Mouse (Mus musculus) liver, embryonic 11.5 days (tissue): ENCODE data around the gene Plekhg1. TPM values are rescaled to one million over a fixed set of nuclear protein-coding genes. Genes with fewer than 3 reads are reported as not detected.

Experiments used
- ATAC-seq: fragments of 200-750 bp; cut with Nextera tagmentation; replicated peaks from 2 replicates; pipeline ENCODE4 v1.8.0; 2017; ENCODE audit warnings: moderate number of reproducible peaks, mild to moderate bottlenecking, moderate TSS enrichment, moderate library complexity; ENCODE audit not compliant: low FRiP score
- DNase-seq: peaks from one replicate; pipeline ENCODE4 v3.0.0-alpha.2; 2017; ENCODE audit warnings: low spot score
- H3K27ac ChIP-seq: fragments of 300-500 bp; sonication (generic); 2 replicates; pipeline ENCODE4 v1.5.1; 2014; ENCODE audit warnings: mild to moderate bottlenecking, low read depth, low read length, control low read depth
- H3K27me3 ChIP-seq: fragments of 300-500 bp; sonication (generic); replicated peaks from 2 replicates; pipeline ENCODE4 v1.6.1; 2014; ENCODE audit warnings: low read length, mixed read lengths; ENCODE audit not compliant: control insufficient read depth, insufficient read depth
- H3K36me3 ChIP-seq: fragments of 300-500 bp; sonication (generic); 2 replicates; pipeline ENCODE4 v1.6.1; 2014; ENCODE audit warnings: mild to moderate bottlenecking, low read length, moderate library complexity, mixed read lengths; ENCODE audit not compliant: control insufficient read depth, insufficient read depth
- H3K4me1 ChIP-seq: fragments of 300-500 bp; sonication (generic); replicated peaks from 2 replicates; pipeline ENCODE4 v1.6.1; 2014; ENCODE audit warnings: low read length, mixed read lengths; ENCODE audit not compliant: control insufficient read depth, insufficient read depth
- H3K4me2 ChIP-seq: fragments of 300-500 bp; sonication (generic); 2 replicates; pipeline ENCODE4 v1.6.1; 2014; ENCODE audit warnings: mild to moderate bottlenecking, control low read depth, moderate library complexity
- H3K4me3 ChIP-seq: fragments of 300-500 bp; sonication (generic); 2 replicates; pipeline ENCODE4 v1.5.1; 2014; ENCODE audit warnings: low read depth, low read length, control low read depth
- H3K9ac ChIP-seq: fragments of 300-500 bp; sonication (generic); 2 replicates; pipeline ENCODE4 v1.6.1; 2014; ENCODE audit warnings: low read depth, low read length, control low read depth
- H3K9me3 ChIP-seq: fragments of 300-500 bp; sonication (generic); 2 replicates; pipeline ENCODE4 v1.6.1; 2016; ENCODE audit warnings: low read length, inconsistent platforms, mixed read lengths; ENCODE audit not compliant: control insufficient read depth
- WGBS: fragments of 180-500 bp; shearing (Covaris S2); extraction: QIAGEN DNeasy Blood & Tissue Kit; methylation state at CpG from one replicate; pipeline ENCODE4 v1.1.7; 2014; 5-methylcytosine and 5-hydroxymethylcytosine counted together
- polyA plus RNA-seq: library from polyadenylated mRNA; unstranded; fragments of >200 nt; fragmentation: Nextera tagmentation; extraction: Ambion mirVana; gene quantifications from 2 replicates; pipeline ENCODE4 v1.2.1, GENCODE M21; 2014

Gene Plekhg1
- polyA plus RNA-seq, 1 experiment from 2014 or later: 4.9 TPM

DNA sequence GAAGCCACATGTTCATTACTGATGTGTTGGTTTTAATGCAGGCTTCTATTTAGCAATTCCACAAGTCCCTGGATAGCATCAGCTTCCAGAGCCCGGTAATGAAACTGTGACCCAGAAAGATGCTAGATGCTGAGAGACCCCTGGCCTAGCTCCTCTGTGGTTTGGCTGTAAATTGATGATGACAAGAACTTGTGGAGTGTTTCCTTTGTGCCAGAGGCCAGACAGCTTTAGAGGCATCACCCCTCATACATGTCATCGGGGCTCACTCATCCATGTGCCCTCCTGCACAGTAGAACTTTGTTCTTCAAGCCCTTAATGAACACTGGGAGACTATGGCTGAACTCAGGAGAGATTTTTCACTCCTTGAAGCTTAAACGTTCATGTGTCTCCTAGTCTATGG, 165.6 kb downstream of the Plekhg1 start:
- Histone ChIP-seq H3K9ac (no peak overlapping the region), H3K9me3 (no peaks in the 10 kb centered on the region), H3K27ac (no peak overlapping the region), H3K4me3 (no peak overlapping the region), H3K4me1 (no peaks in the 10 kb centered on the region), H3K36me3 (no peaks in the 10 kb centered on the region), H3K4me2 (no peak overlapping the region), H3K27me3 (no peaks in the 10 kb centered on the region)
- 88% methylated on average over 3 of the region's 3 CpGs for WGBS
- ATAC-seq (no peak), DNase-seq (no peak)

- peak; percentile 51; the same call in 1 of the 2 replicates for ATAC-seq
Observed at GRCm38 (mm10) chr10:3914104-3914503, 173.9 kb downstream of the Plekhg1 start.

GRCm38 (mm10) chr10:3920368-3921152, 180.4 kb downstream of the Plekhg1 start:
- H3K4me2 ChIP-seq: no peak overlapping the region
- ATAC-seq (no peak), DNase-seq (no peak)
- no peak overlapping the region for H3K27ac ChIP-seq
- WGBS: 77% methylated on average over 20 of the region's 20 CpGs
- no peaks in the 10 kb centered on the region for H3K4me1 ChIP-seq
- H3K4me3 ChIP-seq: no peak overlapping the region
- H3K27me3 ChIP-seq: no peaks in the 10 kb centered on the region
- H3K36me3 ChIP-seq: no peaks in the 10 kb centered on the region
- H3K9me3 ChIP-seq: no peaks in the 10 kb centered on the region
- no peak overlapping the region for H3K9ac ChIP-seq

More at GRCm38 (mm10) chr10:3914104-3914503, 173.9 kb downstream of the Plekhg1 start:
- no peak overlapping the region for H3K4me3 ChIP-seq
- H3K36me3 ChIP-seq: no peaks in the 10 kb centered on the region
- no peak overlapping the region for H3K4me2 ChIP-seq
- no peak overlapping the region for H3K9ac ChIP-seq
- 54% methylated on average over 5 of the region's 5 CpGs for WGBS
- no peak for DNase-seq
- no peaks in the 10 kb centered on the region for H3K9me3 ChIP-seq
- H3K27ac ChIP-seq: no peak overlapping the region
- H3K4me1 ChIP-seq: no peaks in the 10 kb centered on the region
- H3K27me3 ChIP-seq: no peaks in the 10 kb centered on the region

DNA sequence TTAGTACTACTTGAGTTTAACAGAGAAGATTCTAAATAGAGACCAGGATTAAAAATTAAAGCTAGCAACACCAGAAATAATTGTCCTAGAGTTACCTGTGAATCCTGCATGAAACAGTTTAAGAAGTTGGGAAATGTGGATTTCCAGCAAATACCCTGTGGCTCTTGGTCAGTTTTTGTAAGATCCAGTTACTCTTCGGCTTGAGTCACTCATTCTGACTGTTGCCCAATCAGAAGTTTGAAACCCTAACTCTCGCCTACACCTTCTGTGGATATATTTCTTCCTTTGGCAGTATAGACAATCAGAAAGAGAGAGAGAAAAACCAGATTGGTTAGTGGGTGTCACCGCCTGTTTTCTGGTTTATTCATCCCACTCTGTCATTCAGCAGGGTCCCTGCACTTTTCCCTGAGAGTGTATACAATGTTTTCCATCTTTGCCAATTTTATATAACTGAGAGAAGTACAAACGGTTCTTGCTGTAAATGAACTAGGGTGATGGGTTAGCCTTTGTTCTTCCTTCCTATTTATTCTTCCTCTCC, 187.9 kb downstream of the Plekhg1 start:
- no peaks in the 10 kb centered on the region for H3K27me3 ChIP-seq
- H3K4me1 ChIP-seq: no peaks in the 10 kb centered on the region
- no peaks in the 10 kb centered on the region for H3K36me3 ChIP-seq
- no peak for ATAC-seq
- H3K9ac ChIP-seq: no peak overlapping the region
- no peak for DNase-seq
- H3K4me2 ChIP-seq: no peak overlapping the region
- H3K9me3 ChIP-seq: no peaks in the 10 kb centered on the region
- WGBS: 78% methylated on average over 4 of the region's 4 CpGs
- no peak overlapping the region for H3K27ac ChIP-seq
- H3K4me3 ChIP-seq: no peak overlapping the region

DNA sequence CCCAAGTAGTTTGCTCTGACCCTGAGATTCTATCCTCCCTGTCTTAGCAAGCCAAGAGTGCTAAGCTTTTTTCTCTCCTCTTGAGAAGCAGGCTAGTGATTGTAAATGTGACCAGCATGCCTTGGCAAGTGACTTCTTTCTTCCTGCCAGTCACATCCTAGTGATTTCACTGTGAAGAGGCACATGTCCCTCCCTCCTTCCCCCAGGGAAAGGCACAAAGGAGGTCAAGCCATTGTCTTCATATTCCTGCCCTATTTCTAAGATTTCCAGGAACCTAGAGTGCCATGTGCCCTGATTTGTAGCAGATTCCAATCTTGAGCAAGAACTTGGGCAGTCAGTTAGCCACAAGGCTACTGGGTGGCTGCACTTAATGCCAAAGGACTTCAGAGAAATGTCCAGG, 191.7 kb downstream of the Plekhg1 start:
- DNase-seq (no peak), ATAC-seq (no peak)
- H3K9ac ChIP-seq: no peak overlapping the region
- no peak overlapping the region for H3K4me3 ChIP-seq
- no peaks in the 10 kb centered on the region for H3K36me3 ChIP-seq
- H3K4me2 ChIP-seq: no peak overlapping the region
- H3K9me3 ChIP-seq: no peaks in the 10 kb centered on the region
- H3K4me1 ChIP-seq: no peaks in the 10 kb centered on the region
- H3K27ac ChIP-seq: no peak overlapping the region
- no peaks in the 10 kb centered on the region for H3K27me3 ChIP-seq

GRCm38 (mm10) chr10:3933311-3933940, 193.3 kb downstream of the Plekhg1 start:
- no peak overlapping the region for H3K9ac ChIP-seq
- no peaks in the 10 kb centered on the region for H3K27me3 ChIP-seq
- ATAC-seq: no peak

DNA sequence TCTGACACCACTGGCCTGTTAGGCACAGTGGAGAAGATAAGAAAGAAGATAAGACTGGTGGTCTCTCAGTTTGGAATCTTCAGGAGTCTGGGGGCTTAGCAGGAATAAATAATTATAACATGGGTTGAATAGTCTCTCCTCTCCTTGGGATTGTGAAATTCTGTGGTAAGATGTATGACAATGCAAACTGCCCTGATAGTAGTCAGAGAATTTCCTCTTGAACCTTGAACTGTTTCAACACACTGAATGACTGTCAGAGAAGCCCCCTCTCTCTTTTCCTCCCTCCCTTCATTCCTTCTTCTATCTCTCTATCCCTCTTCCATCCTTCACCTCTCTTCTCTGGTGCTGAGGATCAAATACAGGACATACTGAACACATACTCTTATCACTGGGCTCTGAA, 196.7 kb downstream of the Plekhg1 start:
- no peak for ATAC-seq
- no peak overlapping the region for H3K4me2 ChIP-seq
- no peaks in the 10 kb centered on the region for H3K4me1 ChIP-seq
- H3K27ac ChIP-seq: no peak overlapping the region
- H3K4me3 ChIP-seq: no peak overlapping the region
- no peaks in the 10 kb centered on the region for H3K9me3 ChIP-seq
- DNase-seq: no peak
- H3K9ac ChIP-seq: no peak overlapping the region
- no peaks in the 10 kb centered on the region for H3K27me3 ChIP-seq
- H3K36me3 ChIP-seq: no peaks in the 10 kb centered on the region

More at GRCm38 (mm10) chr10:3933311-3933940, 193.3 kb downstream of the Plekhg1 start:
- Histone ChIP-seq H3K9me3 (no peaks in the 10 kb centered on the region), H3K27ac (no peak overlapping the region), H3K4me3 (no peak overlapping the region), H3K4me1 (no peaks in the 10 kb centered on the region), H3K4me2 (no peak overlapping the region), H3K36me3 (no peaks in the 10 kb centered on the region)
- no peak for DNase-seq
- 67% methylated on average over 12 of the region's 12 CpGs for WGBS

- Histone ChIP-seq H3K27ac (no peak overlapping the region), H3K27me3 (no peaks in the 10 kb centered on the region), H3K4me3 (no peak overlapping the region), H3K9ac (no peak overlapping the region), H3K9me3 (no peaks in the 10 kb centered on the region), H3K4me2 (no peak overlapping the region), H3K36me3 (no peaks in the 10 kb centered on the region), H3K4me1 (no peaks in the 10 kb centered on the region)
- WGBS: 78% methylated on average over 11 of the region's 11 CpGs
- DNase-seq (no peak), ATAC-seq (no peak)
Observed at GRCm38 (mm10) chr10:3939895-3940595, 199.9 kb downstream of the Plekhg1 start.
